Mouse (Mus musculus) neutrophil, adult 5-6 weeks (primary cell): ENCODE measurements around the gene Ranbp3. TPM values are rescaled to one million over a fixed set of nuclear protein-coding genes. Genes with fewer than 3 reads are reported as not detected.

Experiments
- ATAC-seq: fragments of 151-379, 151-347 bp; 2 replicates; pipeline ENCODE4 v1.8.0; 2017; ENCODE audit warnings: mild to moderate bottlenecking, moderate TSS enrichment; ENCODE audit not compliant: insufficient number of reproducible peaks, poor library complexity, low FRiP score, severe bottlenecking; ENCODE audit errors: extremely low read depth
- total RNA-seq: library from RNA; stranded (forward); fragments of 200-1000 nt; gene quantifications from 2 replicates; pipeline ENCODE4 v1.2.3, GENCODE M21; 2017

Gene Ranbp3
- total RNA-seq, 1 experiment from 2014 or later, result 65.3 TPM

DNA sequence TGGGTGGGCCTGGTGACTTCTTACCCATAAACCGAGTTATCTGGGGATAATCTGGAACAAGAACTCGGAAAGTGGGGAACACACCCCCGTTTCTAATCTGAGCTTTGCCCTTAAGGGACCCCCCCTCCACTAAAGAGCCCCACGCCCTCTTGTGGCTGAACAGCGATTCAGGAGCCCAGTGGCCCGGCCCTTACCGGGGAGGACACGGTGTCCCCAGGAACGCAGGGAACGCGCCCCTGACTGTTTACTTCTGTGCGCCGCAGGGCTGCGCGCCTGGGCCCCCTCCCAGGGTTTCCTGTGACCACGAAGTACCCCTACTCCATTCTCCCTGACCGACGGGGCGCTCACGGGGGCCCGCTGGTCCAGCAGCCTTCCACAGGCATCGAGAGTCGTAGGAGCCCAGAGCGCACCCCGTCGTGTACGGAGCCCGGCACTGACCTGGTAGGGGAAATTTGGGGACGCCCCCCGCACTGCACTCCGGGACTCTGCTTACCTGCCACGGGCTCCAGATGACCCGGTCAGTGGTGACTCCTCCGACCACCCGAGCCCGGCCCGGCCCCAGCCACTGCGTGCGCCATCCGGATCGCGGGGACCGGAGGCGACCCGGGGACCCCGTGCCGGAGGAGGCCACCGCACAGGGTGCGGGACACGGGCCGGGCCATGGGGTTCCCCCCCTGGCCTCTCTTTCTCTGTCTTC, 83.8 kb downstream of the Ranbp3 start:
- ATAC-seq, result no peak

- no peak for ATAC-seq
These were observed 84.5 kb downstream of the Ranbp3 start, which contains the start of gene Nrtn for GRCm38 (mm10) chr17:56757416-56758123. TSS of gene Nrtn (minus strand) at chr17:56757530.

GRCm38 (mm10) chr17:56758132-56758531, 85.0 kb downstream of the Ranbp3 start:
- peak; percentile 39; the same call in 1 of the 2 replicates for ATAC-seq

- no peak for ATAC-seq
These were observed 86.2 kb downstream of the Ranbp3 start for GRCm38 (mm10) chr17:56759261-56759660.

GRCm38 (mm10) chr17:56761077-56761476, 88.0 kb downstream of the Ranbp3 start:
- ATAC-seq, result no peak

Other genes starting within 250 kb of the Ranbp3 start
- gene Ptprs, start 196.8 kb upstream of the Ranbp3 start, total RNA-seq, result 6.4 and 6.8 TPM in 2 replicates
- not detected in 2 replicates for gene Znrf4, start 160.9 kb upstream of the Ranbp3 start, total RNA-seq
- 2.2 and 3.3 TPM in 2 replicates for gene Gm20219, start 118.9 kb upstream of the Ranbp3 start, total RNA-seq
- gene Safb2, start 88.7 kb upstream of the Ranbp3 start, total RNA-seq, result 329 and 358 TPM in 2 replicates
- 243 and 262 TPM in 2 replicates for gene Safb, start 88.5 kb upstream of the Ranbp3 start, total RNA-seq
- 33.3 and 62.5 TPM in 2 replicates for gene 2410015M20Rik, start 63.5 kb upstream of the Ranbp3 start, total RNA-seq
- gene Rpl36, start 59.9 kb upstream of the Ranbp3 start, total RNA-seq, result 894 and 902 TPM in 2 replicates
- gene Lonp1, start 46.4 kb upstream of the Ranbp3 start, total RNA-seq, result 32.6 and 32.9 TPM in 2 replicates
- gene Catsperd, start 45.2 kb upstream of the Ranbp3 start, total RNA-seq, result not detected in 2 replicates
- gene Ndufa11, start 44.5 kb downstream of the Ranbp3 start, total RNA-seq, result 31.2 and 33.6 TPM in 2 replicates
- gene Vmac, start 44.7 kb downstream of the Ranbp3 start, total RNA-seq, result 10.7 and 10.8 TPM in 2 replicates
- gene Nrtn, start 84.2 kb downstream of the Ranbp3 start, total RNA-seq, result not detected in 2 replicates
- 25.9 and 27.0 TPM in 2 replicates for gene Dus3l, start 91.5 kb downstream of the Ranbp3 start, total RNA-seq
- 0.25 and 0.58 TPM in 2 replicates for gene Prr22, start 97.0 kb downstream of the Ranbp3 start, total RNA-seq
- gene Rfx2, start 157.7 kb downstream of the Ranbp3 start, total RNA-seq, result 8.6 and 11.1 TPM in 2 replicates
- gene Acsbg2, start 201.2 kb downstream of the Ranbp3 start, total RNA-seq, result not detected in 2 replicates
- not detected in 2 replicates for gene 1700061G19Rik, start 202.2 kb downstream of the Ranbp3 start, total RNA-seq